Mouse (Mus musculus) right cerebral cortex, postnatal 4 days (tissue): ENCODE measurements around the gene Gm10663.
A peak's percentile ranks its signal among the peaks of the same experiment; 100 is the strongest.

Source experiments
- DNase-seq: peaks from one replicate; pipeline ENCODE4 v3.0.0-alpha.2; 2022

Gene Gm10663

GRCm38 (mm10) chr8:65088120-65088519 lies 13.3 kb downstream of the Gm10663 start:
- no peak for DNase-seq

GRCm38 (mm10) chr8:65089781-65090180 lies 14.9 kb downstream of the Gm10663 start:
- DNase-seq, result no peak

GRCm38 (mm10) chr8:65097760-65098415 lies 23.1 kb downstream of the Gm10663 start:
- DNase-seq, result no peak

- no peak for DNase-seq
These were observed 24.9 kb downstream of the Gm10663 start for GRCm38 (mm10) chr8:65099735-65100134.

GRCm38 (mm10) chr8:65103632-65104031 lies 28.8 kb downstream of the Gm10663 start:
- DNase-seq, result no peak

GRCm38 (mm10) chr8:65104041-65104440 lies 29.2 kb downstream of the Gm10663 start:
- DNase-seq, result no peak

- DNase-seq, result no peak
These were observed 33.3 kb downstream of the Gm10663 start for GRCm38 (mm10) chr8:65107936-65108718.

- DNase-seq, result no peak
These were observed 34.1 kb downstream of the Gm10663 start for GRCm38 (mm10) chr8:65108936-65109335.

- DNase-seq, result peak; percentile 90
These were observed 35.5 kb downstream of the Gm10663 start for GRCm38 (mm10) chr8:65110285-65110691.

- no peak for DNase-seq
These were observed 37.3 kb downstream of the Gm10663 start for GRCm38 (mm10) chr8:65112092-65112491.

GRCm38 (mm10) chr8:65126014-65126413 lies 51.2 kb downstream of the Gm10663 start:
- DNase-seq, result no peak

- no peak for DNase-seq
These were observed 51.6 kb downstream of the Gm10663 start for GRCm38 (mm10) chr8:65126454-65126853.
